ENCODE assay signal across 8 mouse cellular contexts in genomic region chr10:77130561-77131240, GRCm38 (mm10). TPM values are rescaled to one million over a fixed set of nuclear protein-coding genes. Genes with fewer than 3 reads are reported as not detected.
DNase-seq lines count a peak whose midpoint lies in the region; ATAC-seq lines count a peak whose summit lies in the region.

No protein-coding gene starts in this region.

- H3K9me3 ChIP-seq in intestine, embryonic 15.5 days, result no peaks in the 10 kb centered on the region
- H3K9me3 ChIP-seq in midbrain, embryonic 10.5 days (replicated peaks), result no peaks in the 10 kb centered on the region

- H3K4me3 ChIP-seq in intestine, embryonic 15.5 days (replicated peaks), result no peak overlapping the region
- H3K4me3 ChIP-seq in midbrain, embryonic 10.5 days, result no peak overlapping the region

- peak overlapping the region; percentile 3; the same call in 1 of the 2 replicates for H3K9ac ChIP-seq in intestine, embryonic 15.5 days

- no peaks in the 10 kb centered on the region for H3K27me3 ChIP-seq in intestine, embryonic 15.5 days (replicated peaks)
- no peaks in the 10 kb centered on the region for H3K27me3 ChIP-seq in midbrain, embryonic 10.5 days (ENCODE audit: low read depth, poor library complexity, severe bottlenecking)

- peak; percentile 92 for DNase-seq in adrenal gland, adult 2 months
- peak; percentile 89 for DNase-seq in embryo, embryonic 11.5 days (ENCODE audit: low read depth, low spot score)
- DNase-seq in gastrocnemius, postnatal 36 days, result peak; percentile 86 to 95
- DNase-seq in left cerebral cortex, postnatal 14 days (ENCODE audit: low spot score in 2 of 2), result peak; percentile 95 to 97
- DNase-seq in midbrain, embryonic 10.5 days (ENCODE audit: low spot score), result peak; percentile 92
- peak; percentile 84 to 87 for DNase-seq in right cerebral cortex, postnatal 36 days (ENCODE audit: low spot score in 2 of 2)
- peak; percentile 85 to 91 for DNase-seq in urinary bladder, postnatal 4 days (ENCODE audit: low spot score in 2 of 2)

- 48% methylated on average over 13 of the region's 13 CpGs for WGBS in intestine, embryonic 15.5 days
- 48% methylated on average over 13 of the region's 13 CpGs for WGBS in midbrain, embryonic 10.5 days

- intact Hi-C loops in gastrocnemius, postnatal 36 days (cut with DNase I), result loop anchor here (1.0 to 10.0 kb wide), 2 partner anchors 123 to 224 kb away; no protein-coding TSS in a partner anchor
- intact Hi-C loops in left cerebral cortex, postnatal 14 days (cut with DNase I), result loop anchor here (1.0 to 5.0 kb wide), 3 partner anchors 48 to 222 kb away; no protein-coding TSS in a partner anchor

- no peak overlapping the region for H3K4me2 ChIP-seq in intestine, embryonic 15.5 days (replicated peaks)

- H3K4me1 ChIP-seq in intestine, embryonic 15.5 days (replicated peaks), result peaks cover 27% of the 10 kb centered on the region
- H3K4me1 ChIP-seq in midbrain, embryonic 10.5 days, result peaks cover 63% of the 10 kb centered on the region

- peak; percentile 57 for ATAC-seq in intestine, embryonic 15.5 days

- no peaks in the 10 kb centered on the region for H3K36me3 ChIP-seq in intestine, embryonic 15.5 days
- H3K36me3 ChIP-seq in midbrain, embryonic 10.5 days, result peaks cover 9% of the 10 kb centered on the region; the same call in 1 of the 2 replicates

- 0 out of 2 replicates have a peak overlapping the region, but pooled peaks have one; percentile 18 for H3K27ac ChIP-seq in intestine, embryonic 15.5 days
- H3K27ac ChIP-seq in midbrain, embryonic 10.5 days (replicated peaks), result peak overlapping the region; percentile 75

RNA-seq across cellular contexts. Expression of gene Col18a1, which starts 35.6 kb away (rescaled TPM):
- 10 to 100 TPM; 26.7 to 40.0 TPM for total RNA-seq in adrenal gland, adult 2 months (2021)
- 75.8 and 78.8 TPM in 2 replicates for polyA plus RNA-seq in adrenal gland, adult 2 months (2012; rRNA removed)
- total RNA-seq in gastrocnemius, postnatal 36 days (2021), result 10 to 100 TPM in 1 of 2 experiments, 1 to 10 TPM in 1; 6.4 to 10.3 TPM
- 59.5 and 59.7 TPM in 2 replicates for polyA plus RNA-seq in intestine, embryonic 15.5 days (2015; fragmentation: Nextera tagmentation; extraction: Ambion mirVana)
- total RNA-seq in left cerebral cortex, postnatal 14 days (2021), result 10 to 100 TPM in 1 of 2 experiments, 1 to 10 TPM in 1; 9.5 to 10.7 TPM
- polyA plus RNA-seq in midbrain, embryonic 10.5 days (2016; fragmentation: Nextera tagmentation; extraction: Ambion mirVana), result 146 and 155 TPM in 2 replicates
